Mouse (Mus musculus) c-Kit-negative CD71-positive TER-119-positive erythroid progenitor cells, embryonic 14.5 days (primary cell): ENCODE data around the gene Rtp1.
A peak's percentile ranks its signal among the peaks of the same experiment; 100 is the strongest.

Source experiments
- DNase-seq: peaks from one replicate; pipeline ENCODE4 v3.0.0-alpha.2; 2013; ENCODE audit warnings: low read depth, low spot score

Rtp1 gene

DNA sequence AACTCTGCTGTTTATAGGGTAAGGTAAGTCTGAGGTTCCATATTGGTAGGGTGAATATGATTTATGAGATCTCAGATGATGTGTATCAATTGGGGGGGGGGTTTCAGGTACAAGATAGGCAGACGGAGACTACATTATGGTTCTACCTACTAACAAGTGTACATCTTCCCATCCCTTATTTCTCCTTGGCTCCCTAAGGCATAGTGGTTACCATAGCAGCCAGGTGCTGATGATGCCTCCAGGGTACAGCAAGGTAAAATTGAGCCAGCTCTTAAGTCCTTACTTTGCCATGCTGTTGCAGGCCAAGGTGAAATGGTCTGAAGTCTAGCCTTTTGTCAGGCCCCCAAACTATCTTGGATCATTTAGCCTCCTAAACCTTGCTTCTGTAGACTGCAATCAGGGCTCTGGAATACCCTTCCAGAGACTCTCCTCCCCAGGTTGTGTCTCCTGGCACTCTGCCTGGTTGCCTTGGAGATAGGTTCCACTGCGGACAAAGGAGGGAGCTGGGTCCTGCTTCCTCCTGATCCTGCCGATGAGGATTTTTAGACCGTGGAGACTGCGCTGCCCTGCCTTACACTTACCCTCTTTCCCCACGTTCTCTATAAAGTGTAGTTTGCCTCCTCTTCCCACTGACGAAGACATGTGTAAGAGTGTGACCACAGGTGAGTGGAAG, at the start of gene Rtp1:
Rtp1 (plus strand) TSS at position 487 of the 673 bp plus-strand sequence.
- DNase-seq: no peak

DNA sequence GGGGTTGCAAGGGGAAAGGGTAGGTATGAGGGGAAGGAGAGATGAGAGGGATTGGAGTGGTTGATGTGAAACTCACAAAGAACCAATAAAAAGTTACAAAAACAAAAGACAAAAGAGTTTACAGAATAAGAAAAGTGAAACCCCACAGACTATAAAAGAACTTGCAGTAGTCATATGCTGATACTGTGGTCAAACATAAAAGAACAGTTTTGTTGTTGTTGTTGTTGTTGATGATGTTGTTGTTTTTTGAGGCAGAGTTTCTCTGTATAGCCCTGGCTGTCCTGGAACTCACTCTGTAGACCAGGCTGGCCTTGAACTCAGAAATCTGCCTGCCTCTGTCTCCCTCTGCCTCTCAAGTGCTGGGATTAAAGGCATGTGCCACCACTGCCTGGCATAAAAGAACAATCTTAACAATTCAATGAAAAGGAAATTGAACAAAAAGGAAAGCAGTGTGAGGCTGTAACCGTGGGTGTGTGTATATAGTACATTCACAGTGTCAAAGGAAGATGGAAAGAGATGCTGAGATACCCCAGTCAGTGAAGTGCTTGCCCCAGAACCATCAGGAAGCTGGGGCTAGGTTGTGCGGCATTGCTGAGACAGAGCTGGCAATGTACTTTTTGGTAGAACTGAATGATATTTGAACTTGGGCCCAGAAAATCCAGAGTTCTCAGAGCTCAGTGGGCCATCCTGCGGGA, 49.2 kb upstream of the Rtp1 start:
- DNase-seq: no peak

- DNase-seq: no peak
These were observed 44.6 kb upstream of the Rtp1 start for GRCm38 (mm10) chr16:23384304-23384703.

GRCm38 (mm10) chr16:23397931-23398330, 31.0 kb upstream of the Rtp1 start:
- no peak for DNase-seq

DNA sequence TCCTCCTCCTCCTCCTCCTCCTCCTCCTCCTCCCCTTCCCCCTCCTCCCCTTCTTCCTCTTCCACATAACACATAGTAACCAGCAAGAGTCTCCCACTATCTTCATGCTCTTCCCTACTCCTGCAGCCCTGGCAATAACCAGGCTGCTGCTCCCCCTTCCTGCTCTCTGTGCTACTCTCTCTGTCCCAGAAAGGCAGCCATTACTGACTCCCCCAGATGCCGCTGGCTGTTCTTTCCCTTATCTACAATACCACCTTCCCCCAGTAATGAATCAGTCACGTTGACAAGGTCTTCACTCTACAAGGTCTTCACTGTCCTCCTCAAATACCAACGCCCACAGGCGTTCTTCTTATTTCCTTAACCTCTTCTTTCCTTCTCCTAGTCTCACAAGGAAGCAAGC, 27.5 kb upstream of the Rtp1 start:
- DNase-seq: no peak

- DNase-seq: no peak
These were observed 27.0 kb upstream of the Rtp1 start for GRCm38 (mm10) chr16:23401959-23402358.

DNA sequence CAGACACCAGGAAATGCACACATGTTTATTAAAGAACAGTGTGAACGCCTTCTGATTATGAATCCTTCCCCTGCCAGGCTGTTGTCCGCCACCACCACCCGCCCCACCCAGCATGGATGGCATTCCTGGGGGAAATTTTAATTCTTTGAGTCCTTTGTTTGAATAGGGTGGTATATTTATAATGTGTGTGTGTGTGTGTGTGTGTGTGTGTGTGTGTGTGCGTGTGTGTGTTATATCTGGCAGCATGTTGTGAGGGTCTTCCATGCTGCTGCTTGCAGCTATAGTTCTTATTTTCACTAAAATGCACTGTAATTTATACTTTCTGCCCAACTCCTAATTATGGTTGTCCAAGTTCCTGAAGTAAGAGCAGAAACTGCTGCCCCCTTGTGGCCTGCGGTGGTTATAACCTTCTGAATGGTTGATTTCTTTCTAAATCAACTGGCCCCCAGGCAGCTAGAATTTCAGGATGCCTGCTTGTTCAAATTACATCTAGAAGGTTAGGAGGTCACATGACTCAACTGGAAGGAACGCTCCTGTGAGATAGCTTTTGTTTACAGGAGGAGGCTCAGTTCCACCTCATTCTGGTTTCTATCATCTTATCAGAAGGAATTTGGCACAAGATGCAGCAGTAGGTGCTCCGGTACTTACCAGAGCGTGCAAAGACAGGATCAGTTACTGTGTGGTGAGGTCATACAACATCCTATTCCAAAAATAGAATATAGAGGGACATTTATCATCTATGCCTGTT, 25.8 kb upstream of the Rtp1 start:
- peak; percentile 8 for DNase-seq

GRCm38 (mm10) chr16:23412930-23413329, 16.0 kb upstream of the Rtp1 start:
- DNase-seq: no peak

- DNase-seq: no peak
These were observed 12.7 kb upstream of the Rtp1 start for GRCm38 (mm10) chr16:23416261-23416656.

DNA sequence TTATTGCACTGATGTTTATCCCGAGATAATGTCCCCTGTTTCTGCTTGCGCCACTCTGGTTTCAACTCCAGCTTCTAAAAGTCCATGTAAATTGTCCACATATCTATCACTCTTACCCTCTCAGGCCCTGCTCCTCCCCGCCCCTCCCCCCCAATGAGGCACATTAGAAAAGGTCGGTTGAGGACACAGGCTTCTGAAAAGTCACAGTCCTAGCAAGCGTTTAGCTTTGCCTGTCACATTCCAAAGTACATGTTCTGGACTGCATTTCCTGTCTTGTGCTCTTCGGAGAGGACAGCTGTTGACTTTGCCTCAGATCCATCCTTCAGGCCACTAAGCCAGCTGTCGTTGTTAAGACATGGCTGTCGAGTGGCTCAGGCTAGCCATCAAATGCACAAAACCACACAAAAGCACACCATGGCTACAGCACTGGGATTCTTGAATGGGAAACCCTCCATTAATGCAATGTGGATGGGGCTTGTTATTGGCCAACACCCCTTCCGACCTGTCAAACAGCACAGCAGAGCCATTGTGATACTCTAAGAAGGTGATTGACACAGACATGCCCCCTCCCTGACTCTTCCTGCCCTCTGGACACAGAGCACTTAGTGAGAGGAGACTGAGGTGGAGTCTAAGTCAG, 12.2 kb upstream of the Rtp1 start:
- no peak for DNase-seq

DNA sequence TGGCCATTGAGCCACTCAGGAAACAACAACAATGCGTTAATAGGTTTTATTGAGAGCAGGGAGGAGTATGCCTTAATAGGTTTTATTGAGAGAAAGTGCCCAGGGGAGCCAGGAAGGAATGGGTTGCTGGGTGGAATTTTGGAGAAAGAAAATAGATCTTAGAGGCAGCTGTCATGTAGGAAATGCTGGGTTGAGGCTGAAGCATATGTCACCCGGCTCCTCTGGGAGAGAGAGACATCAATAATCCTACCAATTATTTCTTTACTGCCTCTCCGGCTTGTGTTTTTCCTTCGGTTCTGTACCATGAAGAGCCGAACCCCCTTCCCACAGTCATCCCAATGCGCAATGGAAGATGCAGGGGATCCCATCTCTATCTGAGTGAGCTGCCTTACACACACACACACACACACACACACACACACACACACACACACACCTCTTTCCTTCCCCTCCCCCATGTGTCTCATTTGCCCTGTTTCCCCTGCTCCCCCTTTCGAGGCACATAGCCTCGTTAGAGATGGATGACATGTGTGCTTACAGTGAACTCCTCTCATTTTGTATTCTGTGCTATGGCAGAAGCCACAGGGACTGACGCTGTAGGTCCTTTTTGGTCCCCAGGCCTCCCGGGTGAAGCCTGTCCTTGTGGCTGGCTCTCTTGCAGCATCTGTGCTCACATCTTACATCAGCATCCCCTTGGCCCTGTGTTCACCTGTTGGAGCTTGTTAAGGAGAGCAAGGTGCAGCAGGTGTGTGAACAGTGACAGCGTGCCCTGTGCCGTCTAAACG, 11.3 kb upstream of the Rtp1 start:
- no peak for DNase-seq

- DNase-seq: no peak
These were observed 9.3 kb upstream of the Rtp1 start for GRCm38 (mm10) chr16:23419565-23420085.

- DNase-seq: no peak
These were observed 5.1 kb upstream of the Rtp1 start for GRCm38 (mm10) chr16:23423825-23424224.

GRCm38 (mm10) chr16:23427701-23428100, 1.2 kb upstream of the Rtp1 start:
- no peak for DNase-seq

- DNase-seq: no peak
These were observed 1.1 kb downstream of the Rtp1 start for GRCm38 (mm10) chr16:23429991-23430390.

GRCm38 (mm10) chr16:23437404-23438166, 8.7 kb downstream of the Rtp1 start:
- DNase-seq: no peak

DNA sequence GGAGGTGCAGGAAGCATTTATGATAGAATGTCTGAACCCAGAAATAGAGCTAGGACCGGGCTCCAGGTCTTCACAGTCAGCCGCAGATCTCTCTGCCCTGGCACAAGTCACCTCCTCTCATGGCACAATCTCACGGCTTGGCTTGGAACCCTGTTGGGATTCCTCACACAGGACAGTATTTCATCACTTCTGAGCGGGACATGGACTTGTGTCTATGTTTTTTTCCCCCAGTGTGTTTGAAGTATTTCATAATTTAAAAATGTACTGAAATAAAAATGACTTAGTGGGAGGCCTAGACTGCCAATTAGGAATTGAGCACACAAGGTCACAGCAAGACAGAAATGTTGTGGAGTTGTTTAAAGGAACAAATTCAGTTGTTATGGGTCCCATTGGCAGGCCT, 15.3 kb downstream of the Rtp1 start:
- DNase-seq: no peak

DNA sequence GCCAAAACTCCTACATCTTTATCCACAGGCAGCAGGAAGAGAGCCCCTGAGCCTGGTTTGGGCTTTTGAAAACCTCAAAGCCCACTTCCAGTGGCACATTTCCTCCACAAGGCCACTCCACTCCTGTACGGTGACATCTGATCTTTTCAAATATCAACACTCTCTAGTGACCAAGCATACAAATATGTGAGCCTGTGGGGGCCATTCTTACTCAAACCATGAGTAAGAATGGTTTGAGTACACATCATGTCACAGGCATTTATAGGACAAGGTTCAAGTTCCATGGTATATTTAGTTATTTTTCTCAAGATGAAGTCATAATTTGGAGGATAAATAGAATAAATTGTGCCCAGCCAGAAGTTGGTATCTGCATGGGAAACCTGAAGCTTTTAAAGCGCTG, 21.0 kb downstream of the Rtp1 start:
- no peak for DNase-seq

- no peak for DNase-seq
These were observed 21.9 kb downstream of the Rtp1 start for GRCm38 (mm10) chr16:23450816-23451215.

DNA sequence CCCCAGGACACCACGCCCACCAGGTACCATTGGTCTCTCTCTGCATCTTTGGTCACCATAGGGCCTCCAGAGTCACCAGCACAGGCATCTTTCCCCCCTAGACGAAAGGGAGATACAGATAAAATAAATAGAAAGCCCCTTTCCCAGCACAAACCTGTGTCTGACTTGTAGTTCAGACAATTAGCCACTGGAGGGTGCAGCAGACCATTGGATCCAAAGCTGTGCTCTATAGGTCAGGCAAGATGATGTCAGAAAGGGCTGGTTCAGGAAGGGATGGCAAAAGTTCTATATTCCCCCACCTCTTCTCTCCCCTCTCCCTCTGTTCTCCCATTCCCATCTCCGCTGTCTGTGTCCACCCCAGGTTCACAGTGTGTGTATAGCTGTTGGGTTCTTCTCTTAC, 23.5 kb downstream of the Rtp1 start:
- no peak for DNase-seq
